Mouse (Mus musculus) spleen, postnatal 14 days (tissue): ENCODE results near the gene Snx14.

Experiments
- DNase-seq, 2 experiments: peaks; one replicate each; pipeline ENCODE4 v3.0.0; 2021 to 2022; ENCODE audit warnings: low spot score in 2 of 2

Snx14 gene

DNA sequence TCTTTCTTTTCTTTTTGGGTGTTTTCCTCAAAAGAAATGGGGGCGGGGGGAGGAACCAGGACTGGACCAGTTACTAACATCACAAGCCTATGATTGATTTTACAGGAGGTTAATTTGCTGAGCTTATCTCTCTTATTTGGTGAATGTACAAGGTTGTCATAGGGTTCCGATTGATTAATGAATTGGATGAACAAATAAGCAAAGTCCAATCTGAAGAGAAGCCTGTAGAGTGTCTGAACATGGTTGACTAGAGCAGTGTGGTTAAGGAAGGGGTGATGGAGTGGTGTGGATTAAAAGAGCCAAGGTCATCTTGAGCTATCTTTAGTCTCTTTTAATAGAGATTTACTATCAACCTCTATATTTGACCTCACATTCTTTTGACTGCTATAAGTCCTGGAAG lies 94.3 kb downstream of the Snx14 start:
- DNase-seq, result no peak

DNA sequence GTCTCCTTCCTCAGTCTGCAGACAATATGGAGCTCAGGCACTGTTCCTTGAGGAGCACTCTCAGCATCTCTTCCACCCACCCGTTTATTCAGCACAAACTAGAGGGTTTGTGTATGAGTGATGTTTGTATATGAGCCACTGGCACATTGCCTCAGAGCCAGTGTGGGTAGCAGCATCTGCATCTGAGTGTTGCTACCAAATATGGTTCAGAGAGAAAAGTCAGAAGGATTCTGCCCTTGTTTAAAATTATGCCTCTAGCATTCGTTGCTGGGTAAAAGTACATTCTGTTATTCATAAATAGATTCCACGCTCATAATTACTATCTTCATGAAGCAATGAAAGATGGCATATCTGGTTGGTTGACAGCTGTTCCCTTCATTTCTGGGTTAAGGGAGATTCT lies 96.1 kb downstream of the Snx14 start:
- DNase-seq, result no peak

DNA sequence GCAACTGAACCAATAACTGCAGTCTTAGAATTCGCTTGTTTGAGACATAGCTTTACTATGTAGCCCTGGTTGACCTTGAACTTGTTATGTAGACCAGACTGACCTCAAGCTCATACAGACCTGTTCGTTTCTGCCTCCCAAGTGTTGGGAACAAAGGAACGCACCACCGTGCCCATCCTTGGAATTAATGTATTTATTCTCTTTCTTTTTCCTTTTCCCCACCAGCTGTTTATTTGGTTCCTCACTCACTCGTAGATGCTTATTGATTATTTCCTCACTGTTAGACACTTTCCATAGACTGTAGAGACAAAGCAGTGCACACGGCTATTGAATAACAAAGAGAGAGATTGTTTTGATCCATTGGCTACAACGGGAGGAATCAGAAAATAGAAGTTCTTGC lies 96.5 kb downstream of the Snx14 start:
- DNase-seq, result no peak

DNA sequence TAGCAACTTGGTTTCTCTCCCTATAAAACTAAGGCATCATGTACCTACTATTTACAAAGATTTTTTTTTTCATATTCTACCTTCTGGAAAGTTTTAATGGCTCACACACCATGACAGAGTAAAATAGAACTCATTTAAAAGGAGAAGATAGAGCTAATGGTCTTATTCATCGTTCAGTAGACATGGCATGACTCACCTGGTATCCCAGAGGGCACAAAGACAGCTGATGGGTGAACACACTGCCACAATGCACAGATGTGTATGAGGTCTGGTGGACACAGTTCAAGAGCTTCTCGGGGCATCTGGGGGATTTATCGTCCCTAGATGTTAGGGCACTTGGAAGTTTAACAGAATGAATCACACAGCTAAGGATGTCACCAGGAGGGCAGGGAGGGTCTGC lies 97.9 kb downstream of the Snx14 start:
- DNase-seq, result no peak

DNA sequence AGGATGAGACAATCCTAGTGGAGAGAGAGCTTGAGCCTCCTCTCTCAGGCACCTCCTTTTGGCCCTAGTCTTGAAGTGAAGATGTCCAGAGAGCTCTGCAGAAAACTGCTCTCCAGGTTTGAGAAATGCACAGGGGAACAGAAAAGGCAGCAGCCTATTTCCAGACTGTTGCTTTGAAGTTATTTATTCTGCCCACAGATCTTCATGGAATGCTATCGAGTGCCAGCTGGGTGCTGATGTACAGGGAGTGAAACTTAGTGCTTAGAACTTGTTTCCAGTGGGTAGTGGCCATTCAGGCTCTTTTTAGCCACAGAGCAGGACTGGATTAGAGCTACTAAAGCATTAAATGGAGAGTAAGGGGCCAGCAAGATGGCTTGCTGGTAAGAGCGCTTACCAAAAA lies 102.9 kb downstream of the Snx14 start:
- no peak for DNase-seq

DNA sequence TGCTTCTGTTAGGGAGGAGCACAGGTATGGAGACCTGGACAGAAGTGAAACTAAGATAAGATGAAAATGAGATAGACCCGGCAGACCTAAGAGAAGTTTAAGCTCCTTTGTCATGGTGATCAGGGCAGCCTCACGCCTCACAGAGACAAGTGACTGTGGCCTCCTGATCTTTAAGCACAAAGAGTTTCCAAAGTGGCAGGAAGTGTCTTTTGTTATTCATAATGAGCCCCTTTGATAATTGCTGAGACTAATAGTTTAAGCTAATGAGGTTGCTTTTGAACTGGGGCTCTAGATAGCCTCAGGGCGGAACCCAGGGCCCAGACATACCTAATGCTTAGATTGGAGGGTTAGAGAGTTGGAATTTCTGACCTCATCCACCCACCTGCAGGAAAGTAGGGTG lies 106.3 kb downstream of the Snx14 start:
- DNase-seq, result no peak

DNA sequence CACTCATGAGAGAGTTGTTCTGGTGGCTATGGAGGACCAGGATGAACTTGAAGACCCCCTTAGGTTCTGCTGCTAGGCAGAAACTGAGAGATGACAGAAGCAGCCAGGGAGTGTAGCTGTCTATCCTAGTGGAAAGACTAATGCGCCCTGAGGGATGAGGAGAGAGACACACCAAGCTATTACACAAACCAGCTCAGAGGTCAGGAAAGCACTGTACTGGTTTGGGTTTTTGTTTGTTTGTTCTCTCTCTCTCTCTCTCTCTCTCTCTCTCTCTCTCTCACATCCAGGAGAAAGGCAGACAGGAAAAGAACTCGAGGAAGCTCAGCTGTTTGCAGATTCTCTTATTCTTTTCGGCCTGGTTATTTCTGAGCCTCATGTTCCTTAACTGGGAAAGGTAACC lies 108.4 kb downstream of the Snx14 start:
- no peak for DNase-seq

DNA sequence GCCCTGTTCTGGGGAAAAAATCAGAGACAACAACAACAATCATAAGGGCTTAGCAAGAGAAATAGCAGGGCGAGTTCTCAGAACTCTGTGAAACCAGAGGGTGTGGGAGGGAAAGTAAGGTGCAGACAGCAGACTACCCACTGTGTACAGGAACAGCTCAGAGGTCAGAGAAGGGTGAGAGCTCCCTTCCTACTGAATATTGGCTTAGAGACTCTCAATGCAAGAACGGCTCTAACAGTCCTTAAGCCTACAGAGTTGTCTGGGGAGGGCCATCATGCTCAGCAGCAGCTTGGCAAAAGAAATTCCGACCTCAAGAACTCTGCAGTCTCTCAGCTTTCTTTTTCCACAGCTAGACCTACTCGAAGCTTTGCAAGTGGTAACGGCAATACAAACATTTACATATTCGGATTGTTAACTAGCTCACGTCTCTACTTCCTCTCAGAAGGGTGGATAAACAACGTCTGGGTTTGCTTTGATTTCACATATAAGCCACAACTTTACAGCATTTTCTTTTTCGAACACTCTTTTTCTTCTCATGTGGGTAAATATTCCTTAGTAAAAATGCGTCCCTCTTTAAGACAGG lies 109.5 kb downstream of the Snx14 start:
- DNase-seq, result no peak

DNA sequence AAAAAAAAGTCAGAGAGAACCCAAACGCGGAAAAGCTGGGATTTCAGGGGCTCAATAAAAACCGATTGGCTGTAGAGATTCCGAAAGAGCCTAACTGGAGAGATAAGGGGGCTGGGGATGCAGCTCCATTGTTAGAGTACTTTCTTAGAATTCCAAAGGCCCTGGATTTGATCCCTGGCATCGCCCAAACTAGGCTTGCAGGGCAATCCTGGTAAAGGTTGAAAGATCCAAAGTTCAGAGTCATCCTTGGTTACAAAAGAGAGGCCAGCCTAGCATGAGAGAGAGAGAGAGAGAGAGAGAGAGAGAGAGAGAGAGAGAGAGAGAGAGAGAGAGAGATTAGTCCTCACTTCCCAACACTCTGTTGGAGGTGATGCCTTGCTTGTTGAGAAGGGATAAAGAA lies 110.1 kb downstream of the Snx14 start:
- DNase-seq, result no peak

DNA sequence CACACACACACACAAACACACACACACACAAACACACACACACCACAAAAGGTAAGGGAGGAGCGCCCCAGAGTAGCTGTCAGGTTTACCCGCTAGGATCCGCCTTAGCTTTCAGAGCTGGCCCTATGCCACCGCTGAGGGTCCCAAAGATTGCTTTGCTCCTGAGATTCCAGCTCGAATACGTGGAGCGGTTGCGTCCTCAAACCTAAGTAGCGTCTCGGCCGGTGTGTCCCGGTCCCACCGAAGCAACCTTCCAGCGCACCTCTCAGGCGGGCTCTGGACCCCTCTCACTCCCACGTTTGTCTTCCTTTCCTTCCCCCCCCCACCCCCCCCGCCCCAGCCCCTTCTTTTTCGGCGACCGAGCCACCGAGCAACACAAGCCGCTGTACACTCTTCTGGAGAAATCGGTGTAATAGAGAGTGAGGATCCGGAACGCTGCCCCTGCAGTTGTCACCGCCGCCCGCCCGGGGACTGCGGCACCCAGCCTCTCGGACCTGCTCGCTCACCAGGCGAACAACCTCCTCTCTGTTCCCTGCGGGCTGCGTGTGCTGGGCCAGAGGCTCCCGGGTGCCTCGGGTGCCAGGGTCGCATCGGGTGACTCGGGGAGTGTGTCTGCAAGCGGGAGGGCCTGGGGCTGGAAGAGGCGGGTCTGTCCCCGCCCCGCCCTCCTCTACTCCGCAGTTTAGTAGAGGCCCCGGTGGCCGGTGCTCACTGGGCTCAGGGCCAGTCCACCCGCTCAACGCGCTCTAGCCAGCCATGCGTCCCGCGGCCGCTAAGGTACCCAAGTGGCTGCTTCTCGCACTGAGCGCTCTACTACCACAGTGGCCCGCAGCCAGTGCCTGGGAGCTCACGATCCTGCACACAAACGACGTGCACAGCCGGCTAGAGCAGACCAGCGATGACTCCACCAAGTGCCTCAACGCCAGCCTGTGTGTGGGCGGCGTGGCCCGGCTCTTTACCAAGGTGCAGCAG lies 111.5 kb downstream of the Snx14 start, which contains the start of gene Nt5e:
TSS of gene Nt5e (plus strand) at position 268 of the 972 bp plus-strand sequence.
- peak in 1 of 2 experiments; percentile 7 for DNase-seq
